8 mouse cellular contexts compared by ENCODE assay signal in the genomic region with DNA sequence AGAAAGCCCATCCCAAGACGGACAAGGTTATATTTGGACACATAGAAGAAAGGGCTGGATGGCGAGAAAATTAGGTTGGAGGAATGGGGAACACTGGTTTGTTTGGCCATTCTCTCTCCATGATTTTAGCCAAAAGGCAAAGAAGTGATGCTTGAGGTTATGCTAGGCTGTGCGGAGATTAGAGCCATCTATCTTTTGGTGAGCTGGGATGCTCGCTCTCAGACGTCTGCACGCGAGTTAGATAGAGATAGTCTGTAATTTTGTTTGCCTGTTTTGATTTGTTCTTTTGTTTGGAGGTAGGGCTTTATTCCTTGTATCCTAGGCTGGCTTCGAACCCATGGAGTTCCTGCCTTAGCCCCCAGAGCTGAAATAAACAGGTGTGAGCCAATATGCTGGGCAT. TPM values are rescaled to one million over a fixed set of nuclear protein-coding genes. Genes with fewer than 3 reads are reported as not detected.
DNase-seq lines count a peak whose midpoint lies in the region; ATAC-seq and TF ChIP-seq lines count a peak whose summit lies in the region.

No protein-coding gene starts in this region.

- peak overlapping the region; percentile 97 for H3K27ac ChIP-seq in layer of hippocampus, adult 2 months
- peak overlapping the region; percentile 98 for H3K27ac ChIP-seq in embryonic facial prominence, embryonic 12.5 days
- peak overlapping the region; percentile 88 for H3K27ac ChIP-seq in hindbrain, postnatal 0 days
- peak overlapping the region; percentile 93 for H3K27ac ChIP-seq in midbrain, postnatal 0 days (ENCODE audit: low read depth, low read length)

- H3K4me2 ChIP-seq in embryonic facial prominence, embryonic 12.5 days (replicated peaks): peak overlapping the region; percentile 93
- peak overlapping the region; percentile 92 for H3K4me2 ChIP-seq in hindbrain, postnatal 0 days (ENCODE audit: low read depth, low read length)
- peak overlapping the region; percentile 89 for H3K4me2 ChIP-seq in midbrain, postnatal 0 days (ENCODE audit: low read depth, low read length, poor library complexity, severe bottlenecking)

- peaks cover 39% of the 10 kb centered on the region for H3K4me1 ChIP-seq in embryonic facial prominence, embryonic 12.5 days
- peaks cover 22% of the 10 kb centered on the region for H3K4me1 ChIP-seq in hindbrain, postnatal 0 days (ENCODE audit: insufficient read depth, low read length)
- H3K4me1 ChIP-seq in midbrain, postnatal 0 days (ENCODE audit: insufficient read depth, low read length): peaks cover 17% of the 10 kb centered on the region

- DNase-seq in layer of hippocampus, adult 2 months (ENCODE audit: low spot score in 2 of 2): no peak
- no peak for DNase-seq in layer of hippocampus, postnatal 10 days (ENCODE audit: low spot score in 2 of 2)
- no peak for DNase-seq in hindbrain, postnatal 0 days (ENCODE audit: low spot score)
- no peak for DNase-seq in midbrain, postnatal 0 days (ENCODE audit: low spot score)
- no peak for DNase-seq in thymus, postnatal 36 days
- DNase-seq in spleen, postnatal 10 days (ENCODE audit: low spot score in 2 of 2): no peak

- peaks cover 43% of the 10 kb centered on the region for H3K36me3 ChIP-seq in embryonic facial prominence, embryonic 12.5 days
- peaks cover 24% of the 10 kb centered on the region; the same call in 1 of the 2 replicates for H3K36me3 ChIP-seq in hindbrain, postnatal 0 days (ENCODE audit: insufficient read depth, low read length)
- peaks cover 23% of the 10 kb centered on the region for H3K36me3 ChIP-seq in midbrain, postnatal 0 days (ENCODE audit: insufficient read depth, low read length)

- peak overlapping the region; percentile 87 for H3K4me3 ChIP-seq in layer of hippocampus, adult 2 months
- H3K4me3 ChIP-seq in embryonic facial prominence, embryonic 12.5 days: peak overlapping the region; percentile 81
- peak overlapping the region; percentile 67 for H3K4me3 ChIP-seq in hindbrain, postnatal 0 days (ENCODE audit: low read length)
- H3K4me3 ChIP-seq in midbrain, postnatal 0 days (ENCODE audit: low read depth, low read length): peak overlapping the region; percentile 81

- no peak for ATAC-seq in embryonic facial prominence, embryonic 12.5 days (ENCODE audit: insufficient number of reproducible peaks, insufficient read depth, low FRiP score, low TSS enrichment)
- ATAC-seq in hindbrain, postnatal 0 days: no peak
- ATAC-seq in midbrain, postnatal 0 days (ENCODE audit: low FRiP score): no peak
- ATAC-seq in CD4-positive, CD25-positive, alpha-beta regulatory T cell, adult 4 months: no peak

- TF ChIP-seq CTCF in layer of hippocampus, adult 2 months (conservative IDR thresholded peaks at IDR 0.05): no peak
- no peak for TF ChIP-seq CTCF in hindbrain, postnatal 0 days (IDR thresholded peaks at IDR 0.05; ENCODE audit: low read depth)
- TF ChIP-seq CTCF in midbrain, postnatal 0 days (IDR thresholded peaks at IDR 0.05): no peak

- no peaks in the 10 kb centered on the region for H3K27me3 ChIP-seq in embryonic facial prominence, embryonic 12.5 days
- no peaks in the 10 kb centered on the region for H3K27me3 ChIP-seq in hindbrain, postnatal 0 days (ENCODE audit: insufficient read depth, low read length)
- H3K27me3 ChIP-seq in midbrain, postnatal 0 days (ENCODE audit: insufficient read depth, low read length): no peaks in the 10 kb centered on the region

- H3K9me3 ChIP-seq in embryonic facial prominence, embryonic 12.5 days: no peaks in the 10 kb centered on the region
- H3K9me3 ChIP-seq in hindbrain, postnatal 0 days (ENCODE audit: low read length): no peaks in the 10 kb centered on the region
- no peaks in the 10 kb centered on the region for H3K9me3 ChIP-seq in midbrain, postnatal 0 days (ENCODE audit: low read length)

- 12% methylated on average over 8 of the region's 8 CpGs for WGBS in embryonic facial prominence, embryonic 12.5 days
- 15% methylated on average over 8 of the region's 8 CpGs for WGBS in hindbrain, postnatal 0 days
- 13% methylated on average over 8 of the region's 8 CpGs for WGBS in midbrain, postnatal 0 days

- H3K9ac ChIP-seq in embryonic facial prominence, embryonic 12.5 days: peak overlapping the region; percentile 72
- H3K9ac ChIP-seq in hindbrain, postnatal 0 days (replicated peaks; ENCODE audit: low read length): peak overlapping the region; percentile 77
- peak overlapping the region; percentile 83 for H3K9ac ChIP-seq in midbrain, postnatal 0 days (replicated peaks; ENCODE audit: low read length, poor library complexity, severe bottlenecking)

RNA-seq across cellular contexts. Expression of gene Dvl2, which starts 0.8 kb away (rescaled TPM):
- total RNA-seq in layer of hippocampus, adult 2 months (2021): 10 to 100 TPM; 40.6 to 45.3 TPM
- 10 to 100 TPM; 26.1 to 38.9 TPM for total RNA-seq in layer of hippocampus, postnatal 10 days (2021)
- 67.2 and 70.3 TPM in 2 replicates for polyA plus RNA-seq in embryonic facial prominence, embryonic 12.5 days (2016; fragmentation: Nextera tagmentation; extraction: Ambion mirVana)
- total RNA-seq in hindbrain, postnatal 0 days (2014; rRNA removed): 20.9 and 37.3 TPM in 2 replicates
- polyA plus RNA-seq in hindbrain, postnatal 0 days (2015; fragmentation: Nextera tagmentation; extraction: Ambion mirVana): 18.1 and 19.3 TPM in 2 replicates
- 31.5 and 33.3 TPM in 2 replicates for total RNA-seq in midbrain, postnatal 0 days (2014; rRNA removed)
- 19.0 and 20.0 TPM in 2 replicates for polyA plus RNA-seq in midbrain, postnatal 0 days (2015; fragmentation: Nextera tagmentation; extraction: Ambion mirVana)
- polyA plus RNA-seq in CD4-positive, CD25-positive, alpha-beta regulatory T cell, adult 4 months (2017; shearing (Covaris generic)): 1 to 10 TPM; 4.0 to 4.6 TPM

RNA-seq across cellular contexts. Expression of gene Phf23, which starts 5.6 kb away (rescaled TPM):
- 10 to 100 TPM; 40.5 to 42.6 TPM for total RNA-seq in layer of hippocampus, adult 2 months (2021)
- total RNA-seq in layer of hippocampus, postnatal 10 days (2021): 10 to 100 TPM; 40.1 to 43.7 TPM
- polyA plus RNA-seq in embryonic facial prominence, embryonic 12.5 days (2016; fragmentation: Nextera tagmentation; extraction: Ambion mirVana): 95.1 and 99.1 TPM in 2 replicates
- 34.3 and 47.9 TPM in 2 replicates for total RNA-seq in hindbrain, postnatal 0 days (2014; rRNA removed)
- polyA plus RNA-seq in hindbrain, postnatal 0 days (2015; fragmentation: Nextera tagmentation; extraction: Ambion mirVana): 44.0 and 46.0 TPM in 2 replicates
- 42.4 and 45.2 TPM in 2 replicates for total RNA-seq in midbrain, postnatal 0 days (2014; rRNA removed)
- polyA plus RNA-seq in midbrain, postnatal 0 days (2015; fragmentation: Nextera tagmentation; extraction: Ambion mirVana): 37.6 and 40.0 TPM in 2 replicates
- polyA plus RNA-seq in CD4-positive, CD25-positive, alpha-beta regulatory T cell, adult 4 months (2017; shearing (Covaris generic)): 10 to 100 TPM; 41.3 to 43.5 TPM

RNA-seq across cellular contexts. Expression of gene Gabarap, which starts 10.2 kb away (rescaled TPM):
- total RNA-seq in layer of hippocampus, adult 2 months (2021): 100 to 1,000 TPM; 216 to 229 TPM
- total RNA-seq in layer of hippocampus, postnatal 10 days (2021): 100 to 1,000 TPM; 256 to 267 TPM
- 463 and 471 TPM in 2 replicates for polyA plus RNA-seq in embryonic facial prominence, embryonic 12.5 days (2016; fragmentation: Nextera tagmentation; extraction: Ambion mirVana)
- total RNA-seq in hindbrain, postnatal 0 days (2014; rRNA removed): 175 and 209 TPM in 2 replicates
- polyA plus RNA-seq in hindbrain, postnatal 0 days (2015; fragmentation: Nextera tagmentation; extraction: Ambion mirVana): 548 and 563 TPM in 2 replicates
- 197 and 226 TPM in 2 replicates for total RNA-seq in midbrain, postnatal 0 days (2014; rRNA removed)
- polyA plus RNA-seq in midbrain, postnatal 0 days (2015; fragmentation: Nextera tagmentation; extraction: Ambion mirVana): 501 and 511 TPM in 2 replicates
- polyA plus RNA-seq in CD4-positive, CD25-positive, alpha-beta regulatory T cell, adult 4 months (2017; shearing (Covaris generic)): 100 to 1,000 TPM; 282 to 355 TPM

RNA-seq across cellular contexts. Expression of gene Acadvl, which starts 14.1 kb away (rescaled TPM):
- 10 to 100 TPM; 54.9 to 63.7 TPM for total RNA-seq in layer of hippocampus, adult 2 months (2021)
- total RNA-seq in layer of hippocampus, postnatal 10 days (2021): 10 to 100 TPM; 55.7 to 57.6 TPM
- 66.8 and 70.4 TPM in 2 replicates for polyA plus RNA-seq in embryonic facial prominence, embryonic 12.5 days (2016; fragmentation: Nextera tagmentation; extraction: Ambion mirVana)
- total RNA-seq in hindbrain, postnatal 0 days (2014; rRNA removed): 44.4 and 47.2 TPM in 2 replicates
- 65.2 and 75.2 TPM in 2 replicates for polyA plus RNA-seq in hindbrain, postnatal 0 days (2015; fragmentation: Nextera tagmentation; extraction: Ambion mirVana)
- 35.9 and 42.7 TPM in 2 replicates for total RNA-seq in midbrain, postnatal 0 days (2014; rRNA removed)
- 62.1 and 64.2 TPM in 2 replicates for polyA plus RNA-seq in midbrain, postnatal 0 days (2015; fragmentation: Nextera tagmentation; extraction: Ambion mirVana)
- 100 to 1,000 TPM; 124 to 181 TPM for polyA plus RNA-seq in CD4-positive, CD25-positive, alpha-beta regulatory T cell, adult 4 months (2017; shearing (Covaris generic))

RNA-seq across cellular contexts. Expression of gene Dlg4, which starts 15.6 kb away (rescaled TPM):
- 100 to 1,000 TPM; 880 to 888 TPM for total RNA-seq in layer of hippocampus, adult 2 months (2021)
- 100 to 1,000 TPM; 705 to 717 TPM for total RNA-seq in layer of hippocampus, postnatal 10 days (2021)
- 12.6 and 14.9 TPM in 2 replicates for polyA plus RNA-seq in embryonic facial prominence, embryonic 12.5 days (2016; fragmentation: Nextera tagmentation; extraction: Ambion mirVana)
- total RNA-seq in hindbrain, postnatal 0 days (2014; rRNA removed): 209 and 225 TPM in 2 replicates
- polyA plus RNA-seq in hindbrain, postnatal 0 days (2015; fragmentation: Nextera tagmentation; extraction: Ambion mirVana): 18.8 and 22.4 TPM in 2 replicates
- 256 and 269 TPM in 2 replicates for total RNA-seq in midbrain, postnatal 0 days (2014; rRNA removed)
- polyA plus RNA-seq in midbrain, postnatal 0 days (2015; fragmentation: Nextera tagmentation; extraction: Ambion mirVana): 16.1 and 18.1 TPM in 2 replicates
- 10 to 100 TPM in 1 of 2 experiments, 1 to 10 TPM in 1; 9.4 to 17.1 TPM for polyA plus RNA-seq in CD4-positive, CD25-positive, alpha-beta regulatory T cell, adult 4 months (2017; shearing (Covaris generic))
